15 mouse cellular contexts compared by ENCODE assay signal in genomic region chr15:3973300-3973699, GRCm38 (mm10).
"Had no signal": no experiment of that assay in that cellular context is flagged by ENCODE, and none has a peak within 500 bp of the region (broad histone marks: within the 10 kb centered on the region; RNA-seq: fewer than 3 reads in every experiment).

No protein-coding gene starts in this region.

- DNase-seq: gastrocnemius, postnatal 14 days; gastrocnemius, postnatal 36 days; heart, adult 18-20 months; heart, postnatal 10 days; heart, postnatal 4 days; kidney, adult 18-20 months; kidney, adult 8-10 months; kidney, postnatal 10 days; kidney, postnatal 25 days; kidney, postnatal 4 days; liver had no signal

- ATAC-seq: hindbrain, embryonic 16.5 days; inflammation-experienced regulatory T-cells, adult 6 months; intestine, embryonic 15.5 days; intestine, postnatal 0 days had no signal
